Mouse (Mus musculus): ENCODE measurements around the gene Igsf9. TPM values are rescaled to one million over a fixed set of nuclear protein-coding genes. Genes with fewer than 3 reads are reported as not detected.

Gene Igsf9
- polyA plus RNA-seq, 1 experiment from 2014 or later = 102 TPM

GRCm38 (mm10) chr1:172513525-172514212, 32.1 kb downstream of the Igsf9 start:
- H3K27ac ChIP-seq = no peak overlapping the region
- H3K36me3 ChIP-seq (replicated peaks) = no peaks in the 10 kb centered on the region
- peaks cover 7% of the 10 kb centered on the region; the same call in 1 of the 2 replicates for H3K4me1 ChIP-seq
- no peak for ATAC-seq (ENCODE audit: low FRiP score)
- H3K9ac ChIP-seq = no peak overlapping the region
- 92% methylated on average over 17 of the region's 17 CpGs for WGBS
- H3K4me2 ChIP-seq = no peak overlapping the region
- no peaks in the 10 kb centered on the region for H3K27me3 ChIP-seq
- no peak overlapping the region for H3K4me3 ChIP-seq (replicated peaks)
- H3K9me3 ChIP-seq = 0 out of 2 replicates have a peak, but pooled peaks cover 3% of the 10 kb centered on the region

DNA sequence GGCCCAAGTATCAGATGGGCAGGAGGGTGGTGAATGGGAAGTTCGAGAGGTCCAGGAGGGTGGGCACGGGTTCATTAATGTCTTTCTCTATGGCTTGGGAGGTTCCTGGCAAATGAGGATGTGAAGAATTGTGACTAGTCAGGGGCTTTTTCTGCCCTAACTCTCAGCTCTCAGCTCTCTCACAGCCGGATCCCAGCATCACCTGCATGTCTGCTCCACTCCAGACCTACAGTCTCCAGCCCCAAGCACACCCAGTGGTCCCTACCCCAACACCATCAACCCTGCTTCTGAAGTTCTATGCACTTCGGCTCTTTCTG, 32.6 kb downstream of the Igsf9 start:
- no peaks in the 10 kb centered on the region for H3K36me3 ChIP-seq (replicated peaks)
- no peak for ATAC-seq (ENCODE audit: low FRiP score)
- no peak overlapping the region for H3K4me3 ChIP-seq (replicated peaks)
- H3K27me3 ChIP-seq = no peaks in the 10 kb centered on the region
- 0 out of 2 replicates have a peak, but pooled peaks cover 3% of the 10 kb centered on the region for H3K9me3 ChIP-seq
- 90% methylated on average over 4 of the region's 4 CpGs for WGBS
- no peak overlapping the region for H3K4me2 ChIP-seq
- no peak overlapping the region for H3K27ac ChIP-seq
- H3K9ac ChIP-seq = no peak overlapping the region
- H3K4me1 ChIP-seq = peaks cover 7% of the 10 kb centered on the region; the same call in 1 of the 2 replicates

DNA sequence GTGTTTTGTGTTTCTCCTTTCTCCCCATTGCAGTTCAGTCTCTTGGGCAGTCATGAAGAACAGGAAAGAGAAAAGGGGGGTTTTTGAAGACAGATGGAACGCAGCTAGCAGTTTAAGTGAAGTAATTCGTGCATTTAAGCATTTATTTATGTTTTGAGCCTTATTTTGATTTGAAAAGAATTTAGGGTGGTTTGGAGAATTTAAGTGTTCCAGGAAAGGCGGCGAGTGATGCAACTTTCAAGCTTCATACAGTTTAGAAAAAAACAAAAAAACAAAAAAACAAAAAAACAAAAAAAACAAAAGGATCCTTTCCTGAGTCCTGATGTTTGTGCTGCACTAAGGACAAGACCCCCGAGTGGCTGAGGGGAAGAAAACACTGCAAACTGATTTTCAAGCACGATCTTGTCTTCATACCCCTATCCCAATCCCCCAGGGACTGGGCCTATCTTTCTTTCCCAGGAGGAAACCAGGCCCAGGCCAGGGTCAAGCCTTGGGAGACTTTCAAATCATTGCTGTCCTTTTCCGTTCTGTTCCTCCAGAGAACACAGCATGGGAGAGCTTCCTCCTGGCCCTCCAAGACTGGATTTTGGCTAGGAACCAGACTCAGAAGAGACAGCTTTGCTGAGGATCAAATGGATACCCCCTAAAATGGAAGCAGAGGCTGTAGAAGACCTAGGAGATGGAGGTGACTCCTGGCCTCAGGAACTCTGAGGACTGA, 33.1 kb downstream of the Igsf9 start:
- no peak for ATAC-seq (ENCODE audit: low FRiP score)
- no peak overlapping the region for H3K4me3 ChIP-seq (replicated peaks)
- WGBS = 87% methylated on average over 7 of the region's 7 CpGs
- no peaks in the 10 kb centered on the region for H3K36me3 ChIP-seq (replicated peaks)
- H3K4me1 ChIP-seq = peaks cover 7% of the 10 kb centered on the region; the same call in 1 of the 2 replicates
- 0 out of 2 replicates have a peak, but pooled peaks cover 3% of the 10 kb centered on the region for H3K9me3 ChIP-seq
- H3K9ac ChIP-seq = no peak overlapping the region
- H3K27me3 ChIP-seq = no peaks in the 10 kb centered on the region
- no peak overlapping the region for H3K27ac ChIP-seq
- no peak overlapping the region for H3K4me2 ChIP-seq

GRCm38 (mm10) chr1:172515396-172515795, 33.8 kb downstream of the Igsf9 start:
- 76% methylated on average over 1 of the region's 1 CpGs for WGBS
- no peak overlapping the region for H3K4me2 ChIP-seq
- no peak overlapping the region for H3K4me3 ChIP-seq (replicated peaks)
- ATAC-seq (ENCODE audit: low FRiP score) = no peak
- H3K9ac ChIP-seq = no peak overlapping the region
- no peak overlapping the region for H3K27ac ChIP-seq
- no peaks in the 10 kb centered on the region for H3K27me3 ChIP-seq
- H3K9me3 ChIP-seq = 0 out of 2 replicates have a peak, but pooled peaks cover 3% of the 10 kb centered on the region
- no peaks in the 10 kb centered on the region for H3K36me3 ChIP-seq (replicated peaks)
- peaks cover 10% of the 10 kb centered on the region for H3K4me1 ChIP-seq

- peaks cover 9% of the 10 kb centered on the region; the same call in 1 of the 2 replicates for H3K27me3 ChIP-seq
- H3K9me3 ChIP-seq = 0 out of 2 replicates have a peak, but pooled peaks cover 3% of the 10 kb centered on the region
- WGBS = 73% methylated on average over 4 of the region's 4 CpGs
- ATAC-seq (ENCODE audit: low FRiP score) = no peak
- no peak overlapping the region for H3K27ac ChIP-seq
- H3K9ac ChIP-seq = no peak overlapping the region
- no peak overlapping the region for H3K4me2 ChIP-seq
- H3K4me1 ChIP-seq = peaks cover 16% of the 10 kb centered on the region
- H3K36me3 ChIP-seq (replicated peaks) = no peaks in the 10 kb centered on the region
- H3K4me3 ChIP-seq (replicated peaks) = no peak overlapping the region
Measured at GRCm38 (mm10) chr1:172518013-172518412, 36.4 kb downstream of the Igsf9 start.

DNA sequence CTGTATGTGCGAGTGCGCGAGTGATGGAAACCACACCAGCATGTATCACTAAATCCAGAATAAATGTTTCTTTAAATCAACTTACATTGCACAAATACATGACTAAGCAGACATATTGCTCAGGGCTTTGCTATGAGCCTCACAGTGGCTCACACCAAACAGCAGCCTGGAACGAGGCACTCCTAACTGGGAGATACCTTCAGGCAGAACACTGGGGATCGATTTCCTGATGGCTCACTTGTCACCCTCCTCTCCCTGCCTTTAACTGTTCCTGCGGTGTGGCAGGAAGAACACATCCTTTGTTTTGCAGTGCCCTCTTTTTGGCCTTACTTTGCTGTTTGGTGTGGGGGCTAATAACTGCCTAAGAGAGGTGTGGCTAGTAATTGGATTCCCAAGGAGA, 38.1 kb downstream of the Igsf9 start:
- H3K9ac ChIP-seq = no peak overlapping the region
- peaks cover 16% of the 10 kb centered on the region for H3K4me1 ChIP-seq
- H3K9me3 ChIP-seq = 0 out of 2 replicates have a peak, but pooled peaks cover 3% of the 10 kb centered on the region
- no peak for ATAC-seq (ENCODE audit: low FRiP score)
- 77% methylated on average over 6 of the region's 6 CpGs for WGBS
- H3K27me3 ChIP-seq = peaks cover 9% of the 10 kb centered on the region; the same call in 1 of the 2 replicates
- no peak overlapping the region for H3K27ac ChIP-seq
- H3K4me2 ChIP-seq = no peak overlapping the region
- H3K36me3 ChIP-seq (replicated peaks) = no peaks in the 10 kb centered on the region
- H3K4me3 ChIP-seq (replicated peaks) = no peak overlapping the region

DNA sequence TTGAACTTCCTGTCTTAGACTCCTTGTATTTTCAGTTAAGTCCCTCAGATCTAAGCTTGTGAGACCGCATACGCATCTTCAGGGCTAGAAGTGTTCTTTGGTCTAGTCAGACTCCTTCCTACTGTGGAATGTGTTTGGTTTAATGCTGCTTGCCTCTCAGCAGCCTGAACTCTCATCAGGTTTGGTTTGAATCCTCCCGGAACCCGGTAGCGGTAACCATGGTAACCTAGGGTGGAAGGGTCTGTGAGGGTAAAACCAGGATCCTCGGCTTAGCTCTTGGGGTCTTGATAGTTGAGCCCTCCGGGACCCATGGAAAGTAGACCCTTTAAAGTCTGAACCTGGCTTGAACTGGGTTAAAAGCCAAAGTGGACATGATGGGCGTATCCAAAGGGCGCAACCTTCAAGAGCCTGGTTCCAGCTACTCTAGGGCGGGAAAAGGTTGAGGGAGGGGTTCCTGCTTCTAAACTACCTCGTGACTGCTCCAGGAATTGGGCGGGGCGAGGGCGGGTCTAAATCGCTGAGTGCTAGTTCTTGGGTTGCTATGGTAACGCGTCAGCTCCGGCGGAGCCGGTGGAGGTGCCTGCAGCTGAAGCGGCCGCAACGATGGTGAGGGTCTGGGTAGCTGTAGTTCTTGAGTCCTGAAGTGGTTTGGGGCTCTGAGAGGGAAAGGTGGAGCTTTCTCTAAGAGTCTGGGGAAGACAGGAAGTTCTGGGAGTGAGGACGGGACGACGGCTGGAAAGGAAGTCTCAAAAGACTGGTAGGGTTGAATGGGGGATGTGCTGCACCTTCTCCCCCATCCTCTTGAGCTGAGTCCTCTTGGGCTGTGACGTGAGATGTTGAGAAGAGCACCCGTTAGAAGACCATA, 39.2 kb downstream of the Igsf9 start, which contains the start of gene Cfap45:
Gene Cfap45 (plus strand): TSS at position 226 of the 865 bp plus-strand sequence.
- Histone ChIP-seq H3K4me3 (replicated peaks) (peak within 1 kb of the TSS; percentile 32), H3K4me1 (peaks cover 16% of the 10 kb centered on the region), H3K9me3 (0 out of 2 replicates have a peak, but pooled peaks cover 3% of the 10 kb centered on the region), H3K9ac (peak within 1 kb of the TSS; percentile 17; the same call in 1 of the 2 replicates), H3K27ac (no peak within 1 kb of the TSS), H3K27me3 (peaks cover 9% of the 10 kb centered on the region; the same call in 1 of the 2 replicates), H3K4me2 (peak within 1 kb of the TSS; percentile 58), H3K36me3 (replicated peaks) (no peaks in the 10 kb centered on the region)
- ATAC-seq (ENCODE audit: low FRiP score) = peak; percentile 92
- 3% methylated on average over 28 of the region's 28 CpGs for WGBS

GRCm38 (mm10) chr1:172522524-172522923, 40.9 kb downstream of the Igsf9 start:
- WGBS = 71% methylated on average over 7 of the region's 7 CpGs
- H3K27ac ChIP-seq = no peak overlapping the region
- peaks cover 14% of the 10 kb centered on the region for H3K27me3 ChIP-seq

GRCm38 (mm10) chr1:172523699-172524101, 42.1 kb downstream of the Igsf9 start:
- no peak for ATAC-seq (ENCODE audit: low FRiP score)
- H3K9ac ChIP-seq = no peak overlapping the region
- H3K4me2 ChIP-seq = no peak overlapping the region
- WGBS = 75% methylated on average over 12 of the region's 12 CpGs
- H3K36me3 ChIP-seq (replicated peaks) = no peaks in the 10 kb centered on the region
- peaks cover 18% of the 10 kb centered on the region for H3K27me3 ChIP-seq
- peaks cover 16% of the 10 kb centered on the region for H3K4me1 ChIP-seq
- no peak overlapping the region for H3K4me3 ChIP-seq (replicated peaks)
- no peaks in the 10 kb centered on the region for H3K9me3 ChIP-seq
- no peak overlapping the region for H3K27ac ChIP-seq

More at GRCm38 (mm10) chr1:172522524-172522923, 40.9 kb downstream of the Igsf9 start:
- H3K9ac ChIP-seq = no peak overlapping the region
- H3K4me3 ChIP-seq (replicated peaks) = no peak overlapping the region
- peaks cover 16% of the 10 kb centered on the region for H3K4me1 ChIP-seq
- H3K36me3 ChIP-seq (replicated peaks) = no peaks in the 10 kb centered on the region
- no peak overlapping the region for H3K4me2 ChIP-seq
- no peak for ATAC-seq (ENCODE audit: low FRiP score)
- 0 out of 2 replicates have a peak, but pooled peaks cover 3% of the 10 kb centered on the region for H3K9me3 ChIP-seq

DNA sequence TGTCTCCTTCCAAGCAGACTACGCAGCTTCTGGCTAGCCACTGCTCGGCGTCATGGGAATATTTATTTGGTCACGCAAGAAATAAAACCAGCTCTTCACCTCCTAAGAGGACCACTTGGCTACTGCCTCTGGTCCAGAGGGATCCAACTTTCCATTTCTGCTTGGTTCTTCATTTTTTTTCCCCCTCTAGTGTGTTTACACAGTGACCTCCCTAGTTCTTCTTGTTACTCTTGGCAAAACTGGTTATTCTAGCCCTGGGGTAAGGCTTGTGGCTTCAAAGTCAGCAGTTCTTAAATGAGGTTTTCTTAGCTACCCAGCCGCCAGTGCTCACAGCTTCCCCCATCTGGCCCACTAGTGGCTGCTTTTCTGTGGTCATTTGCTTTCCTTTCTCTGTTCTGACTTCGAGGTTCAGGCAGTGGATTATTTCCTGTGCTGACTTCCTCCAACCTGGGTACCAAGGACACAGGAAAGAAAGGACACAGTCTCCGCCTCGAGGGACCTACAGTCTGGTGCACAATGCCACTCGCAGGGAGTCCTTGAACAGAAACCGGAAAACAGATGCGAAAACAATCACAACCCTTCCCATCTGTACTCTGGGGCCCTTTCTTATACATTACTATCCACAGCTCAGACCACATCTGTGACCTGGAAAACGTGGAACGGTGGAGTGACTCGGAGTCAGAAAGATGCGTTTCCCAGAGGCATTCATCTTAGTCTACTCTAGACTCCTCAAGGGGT, 43.6 kb downstream of the Igsf9 start:
- peaks cover 18% of the 10 kb centered on the region for H3K27me3 ChIP-seq
- no peak for ATAC-seq (ENCODE audit: low FRiP score)
- 50% methylated on average over 15 of the region's 15 CpGs for WGBS
- no peaks in the 10 kb centered on the region for H3K9me3 ChIP-seq
- peaks cover 14% of the 10 kb centered on the region for H3K4me1 ChIP-seq
- no peak overlapping the region for H3K4me3 ChIP-seq (replicated peaks)
- H3K9ac ChIP-seq = no peak overlapping the region
- no peak overlapping the region for H3K27ac ChIP-seq
- H3K4me2 ChIP-seq = no peak overlapping the region
- no peaks in the 10 kb centered on the region for H3K36me3 ChIP-seq (replicated peaks)

DNA sequence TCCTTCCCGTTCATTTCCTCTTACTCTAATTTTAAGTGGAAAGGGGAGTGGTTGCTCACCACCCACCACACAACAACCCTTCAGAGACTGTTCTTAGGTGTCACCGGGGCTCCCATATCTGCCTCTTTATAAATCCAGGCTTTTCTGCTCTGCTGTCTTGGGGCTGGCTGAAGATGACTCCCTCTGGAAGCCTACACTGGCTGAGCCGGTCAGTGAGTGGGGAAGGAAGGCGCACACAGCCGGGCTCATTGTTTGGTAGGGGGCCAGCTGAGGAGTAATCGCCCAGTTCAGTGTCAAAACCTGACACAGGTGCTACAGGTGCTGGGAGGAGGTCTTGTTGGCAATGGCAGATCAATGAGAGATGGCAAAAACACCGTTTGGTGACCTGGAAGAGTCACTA, 44.4 kb downstream of the Igsf9 start:
- no peak for ATAC-seq (ENCODE audit: low FRiP score)
- peaks cover 20% of the 10 kb centered on the region for H3K27me3 ChIP-seq

More for the DNA sequence above, 44.4 kb downstream of the Igsf9 start:
- Histone ChIP-seq H3K4me1 (peaks cover 13% of the 10 kb centered on the region), H3K9ac (no peak overlapping the region), H3K4me2 (no peak overlapping the region), H3K36me3 (replicated peaks) (no peaks in the 10 kb centered on the region), H3K9me3 (no peaks in the 10 kb centered on the region), H3K4me3 (replicated peaks) (no peak overlapping the region), H3K27ac (no peak overlapping the region)
- WGBS = 78% methylated on average over 7 of the region's 7 CpGs

Data from forebrain, embryonic 12.5 days (tissue).